Mouse (Mus musculus) myocyte (in vitro differentiated cells): ENCODE data around the gene 9230102O04Rik. TPM values are rescaled to one million over a fixed set of nuclear protein-coding genes. Genes with fewer than 3 reads are reported as not detected.

Experiments used
- H3K27me3 ChIP-seq: one replicate; pipeline ENCODE4 v1.6.1; 2011; ENCODE audit not compliant: control insufficient read depth, insufficient read depth, insufficient read length
- H3K36me3 ChIP-seq: one replicate; pipeline ENCODE4 v1.6.1; 2011; ENCODE audit not compliant: control insufficient read depth, insufficient read depth
- H3K4me2 ChIP-seq: one replicate; pipeline ENCODE4 v1.6.1; 2011; ENCODE audit warnings: low read depth, control low read depth
- H3K4me3 ChIP-seq: one replicate; pipeline ENCODE4 v1.5.1; 2011; ENCODE audit warnings: mild to moderate bottlenecking, control low read depth, moderate library complexity
- H3K79me2 ChIP-seq: one replicate; pipeline ENCODE4 v1.6.1; 2011; ENCODE audit not compliant: control insufficient read depth, insufficient read depth
- H3ac ChIP-seq: one replicate; pipeline ENCODE4 v1.6.1; 2011; ENCODE audit not compliant: control insufficient read depth, insufficient read length
- CEBPB ChIP-seq: IDR thresholded peaks from 2 replicates; pipeline ENCODE4 v1.6.1; 2011; ENCODE audit warnings: mild to moderate bottlenecking, moderate library complexity; ENCODE audit not compliant: poor library complexity, insufficient read depth, severe bottlenecking
- E2F4 ChIP-seq: IDR thresholded peaks from one replicate; pipeline ENCODE4 v1.6.1; 2011; ENCODE audit warnings: mild to moderate bottlenecking, control low read depth, moderate library complexity; ENCODE audit not compliant: insufficient read depth
- MAX ChIP-seq: IDR thresholded peaks from one replicate; pipeline ENCODE4 v1.6.1; 2011; ENCODE audit warnings: low read depth, mild to moderate bottlenecking, control low read depth
- MYOD1 ChIP-seq, 3 experiments: IDR thresholded peaks; one replicate each; pipeline ENCODE4 v1.6.1; 2011; ENCODE audit warnings: control low read depth in 2 of 3, low read depth in 2 of 3, mild to moderate bottlenecking in 2 of 3, moderate library complexity in 1 of 3; ENCODE audit not compliant: insufficient read length in 2 of 3, control insufficient read depth in 1 of 3
- MYOG ChIP-seq, 3 experiments: IDR thresholded peaks; one replicate each; pipeline ENCODE4 v1.6.1; 2011; ENCODE audit warnings: control low read depth in 2 of 3, low read depth in 2 of 3, mild to moderate bottlenecking in 2 of 3; ENCODE audit not compliant: insufficient read length in 2 of 3, control insufficient read depth in 1 of 3, insufficient read depth in 1 of 3
- POLR2A ChIP-seq: IDR thresholded peaks from one replicate; pipeline ENCODE4 v1.6.1; 2011; ENCODE audit warnings: low read depth, mild to moderate bottlenecking, control low read depth, moderate library complexity; ENCODE audit not compliant: insufficient read length
- POLR2AphosphoS2 ChIP-seq: IDR thresholded peaks from one replicate; pipeline ENCODE4 v1.6.1; 2011; ENCODE audit warnings: low read depth, control low read depth; ENCODE audit not compliant: insufficient read length
- REST ChIP-seq: IDR thresholded peaks from one replicate; pipeline ENCODE4 v1.6.1; 2011; ENCODE audit warnings: mild to moderate bottlenecking, control low read depth, moderate library complexity; ENCODE audit not compliant: insufficient read depth, insufficient read length
- SRF ChIP-seq: IDR thresholded peaks from one replicate; pipeline ENCODE4 v1.6.1; 2011; ENCODE audit warnings: low read depth; ENCODE audit not compliant: control insufficient read depth, insufficient read length
- TCF12 ChIP-seq: IDR thresholded peaks from one replicate; pipeline ENCODE4 v1.6.1; 2011; ENCODE audit warnings: mild to moderate bottlenecking, control low read depth; ENCODE audit not compliant: poor library complexity, insufficient read depth, severe bottlenecking
- TCF3 ChIP-seq: IDR thresholded peaks from one replicate; pipeline ENCODE4 v1.6.1; 2011; ENCODE audit warnings: low read depth, control low read depth; ENCODE audit not compliant: insufficient read length
- USF1 ChIP-seq: IDR thresholded peaks from one replicate; pipeline ENCODE4 v1.6.1; 2011; ENCODE audit warnings: low read depth, mild to moderate bottlenecking, control low read depth, moderate library complexity
- polyA plus RNA-seq: library from polyadenylated mRNA; unstranded; fragments of >200 nt; fragmentation: generic; extraction: Trizol; gene quantifications from one replicate; pipeline ENCODE4 v1.2.1, GENCODE M21; 2012; ENCODE audit warnings: missing spikeins

Gene 9230102O04Rik
- polyA plus RNA-seq, 1 experiment: not detected

DNA sequence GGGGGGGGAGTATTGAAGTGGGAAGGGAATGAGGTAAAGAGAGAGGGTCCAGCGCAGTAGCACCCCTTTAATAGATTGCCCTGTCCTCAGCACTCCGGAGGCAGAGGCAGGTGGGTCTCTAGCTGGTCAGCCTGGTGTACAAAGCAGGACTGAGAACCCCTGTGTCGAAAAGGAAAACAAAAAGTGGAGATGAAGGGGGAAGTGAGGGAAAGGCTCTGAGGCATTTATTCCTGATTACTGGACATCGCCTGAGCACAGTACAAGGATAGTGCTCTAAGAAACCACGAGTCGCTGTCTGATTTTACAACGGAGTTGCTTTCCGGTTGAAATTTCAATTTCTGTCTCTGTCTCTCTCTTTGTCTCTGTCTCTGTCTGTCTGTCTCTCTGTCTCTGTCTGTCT lies 911 bp upstream of the 9230102O04Rik start:
- Histone ChIP-seq H3K36me3 (no peaks in the 10 kb centered on the region), H3K4me3 (no peak overlapping the region), H3ac (no peak overlapping the region), H3K79me2 (no peaks in the 10 kb centered on the region), H3K4me2 (no peak overlapping the region), H3K27me3 (no peaks in the 10 kb centered on the region)
- TF ChIP-seq E2F4 (no peak), MYOG (IDR thresholded peaks at IDR 0.05; ENCODE audit: control insufficient read depth in 1 of 3, insufficient read depth in 1 of 3, insufficient read length in 2 of 3, low read depth in 2 of 3) (no peak), USF1 (no peak), MYOD1 (IDR thresholded peaks at IDR 0.05; ENCODE audit: control insufficient read depth in 1 of 3, insufficient read length in 2 of 3, low read depth in 2 of 3) (no peak)

DNA sequence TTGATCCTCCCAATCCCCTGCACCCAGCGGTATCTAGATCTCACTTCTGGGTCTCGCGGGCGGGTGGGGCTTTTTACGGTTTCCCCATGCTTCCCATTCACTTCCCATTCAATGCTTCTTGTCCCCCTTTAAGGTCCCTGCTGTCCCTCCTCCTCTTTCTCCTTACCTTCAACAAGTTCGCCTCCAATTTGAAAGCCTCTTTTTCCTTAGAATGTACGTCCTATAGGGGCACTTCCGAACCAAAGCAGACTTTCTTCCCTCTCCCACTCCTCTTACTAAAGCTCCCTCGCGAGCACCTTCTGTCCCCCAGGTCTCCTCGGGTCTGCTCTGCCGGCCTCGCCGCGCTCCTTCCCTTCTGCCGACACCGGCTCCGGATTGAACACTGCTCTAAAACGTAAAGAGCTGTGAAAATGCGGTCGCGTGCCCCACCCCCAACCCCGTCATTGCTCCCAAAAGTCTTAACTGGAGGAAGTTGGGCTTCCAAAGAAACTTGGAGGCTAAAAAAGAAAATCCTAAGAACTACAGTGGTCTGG lies 377 bp upstream of the 9230102O04Rik start, which contains the start of gene Gata3:
Gene Gata3, minus strand, starts transcription at position 384 of the 533 bp plus-strand sequence.
- Histone ChIP-seq H3K4me2 (peak within 1 kb of the TSS; percentile 24), H3K27me3 (no peaks in the 10 kb centered on the region)

GRCm38 (mm10) chr2:9887636-9888035 lies 1.7 kb downstream of the 9230102O04Rik start:
- no peak for TF ChIP-seq MAX
- TF ChIP-seq MYOG (IDR thresholded peaks at IDR 0.05; ENCODE audit: control insufficient read depth in 1 of 3, insufficient read depth in 1 of 3, insufficient read length in 2 of 3, low read depth in 2 of 3): no peak
- no peak for TF ChIP-seq TCF12
- no peak for TF ChIP-seq MYOD1 (IDR thresholded peaks at IDR 0.05; ENCODE audit: control insufficient read depth in 1 of 3, insufficient read length in 2 of 3, low read depth in 2 of 3)
- TF ChIP-seq CEBPB: no peak
- TF ChIP-seq TCF3: no peak
- no peak for TF ChIP-seq E2F4
- no peak for TF ChIP-seq SRF
- TF ChIP-seq POLR2A: no peak
- TF ChIP-seq USF1: no peak
- no peak for TF ChIP-seq REST
- TF ChIP-seq POLR2AphosphoS2: no peak
- H3K79me2 ChIP-seq: no peaks in the 10 kb centered on the region
- H3K4me3 ChIP-seq: no peak overlapping the region
- H3ac ChIP-seq: no peak overlapping the region
- H3K4me2 ChIP-seq: no peak overlapping the region
- no peaks in the 10 kb centered on the region for H3K36me3 ChIP-seq
- no peaks in the 10 kb centered on the region for H3K27me3 ChIP-seq

More for the DNA sequence above, 377 bp upstream of the 9230102O04Rik start, which contains the start of gene Gata3:
- no peaks in the 10 kb centered on the region for H3K79me2 ChIP-seq
- no peak within 1 kb of the TSS for H3K4me3 ChIP-seq
- H3K36me3 ChIP-seq: no peaks in the 10 kb centered on the region
- TF ChIP-seq USF1 (no peak), POLR2A (no peak), E2F4 (no peak), MAX (no peak), MYOD1 (IDR thresholded peaks at IDR 0.05; ENCODE audit: control insufficient read depth in 1 of 3, insufficient read length in 2 of 3, low read depth in 2 of 3) (no peak), TCF12 (no peak), REST (no peak), SRF (no peak), POLR2AphosphoS2 (no peak)
- no peak within 1 kb of the TSS for H3ac ChIP-seq

- Histone ChIP-seq H3ac (no peak overlapping the region), H3K4me3 (no peak overlapping the region), H3K4me2 (no peak overlapping the region), H3K27me3 (no peaks in the 10 kb centered on the region), H3K36me3 (no peaks in the 10 kb centered on the region), H3K79me2 (no peaks in the 10 kb centered on the region)
- TF ChIP-seq MAX (no peak), REST (no peak), CEBPB (no peak), SRF (no peak), MYOG (IDR thresholded peaks at IDR 0.05; ENCODE audit: control insufficient read depth in 1 of 3, insufficient read depth in 1 of 3, insufficient read length in 2 of 3, low read depth in 2 of 3) (no peak), MYOD1 (IDR thresholded peaks at IDR 0.05; ENCODE audit: control insufficient read depth in 1 of 3, insufficient read length in 2 of 3, low read depth in 2 of 3) (no peak)
These were observed 2.3 kb downstream of the 9230102O04Rik start for GRCm38 (mm10) chr2:9886921-9887610.

DNA sequence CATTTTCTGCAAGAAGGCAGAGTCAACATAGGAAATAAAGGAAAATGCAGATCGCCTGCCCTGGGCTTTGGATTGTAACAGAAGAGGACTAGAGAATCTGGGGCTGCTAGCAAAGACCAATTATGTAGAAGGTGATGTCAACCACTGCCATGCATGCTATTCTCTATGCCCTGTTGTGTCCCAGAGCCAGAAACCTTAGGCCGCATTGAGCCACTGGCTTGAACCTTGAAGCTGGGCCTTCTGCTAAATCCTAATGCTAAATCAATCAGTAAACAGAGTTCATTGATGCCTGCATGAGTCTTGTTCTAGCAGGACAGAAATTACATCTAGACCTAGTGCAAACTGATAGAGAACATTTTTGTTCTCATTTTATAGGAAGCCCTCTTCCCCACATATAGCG lies 3.3 kb downstream of the 9230102O04Rik start:
- no peaks in the 10 kb centered on the region for H3K27me3 ChIP-seq
- TF ChIP-seq SRF (no peak), TCF3 (no peak), USF1 (no peak), TCF12 (no peak), MAX (no peak), E2F4 (no peak), MYOD1 (IDR thresholded peaks at IDR 0.05; ENCODE audit: control insufficient read depth in 1 of 3, insufficient read length in 2 of 3, low read depth in 2 of 3) (no peak), POLR2A (no peak), REST (no peak), POLR2AphosphoS2 (no peak), MYOG (IDR thresholded peaks at IDR 0.05; ENCODE audit: control insufficient read depth in 1 of 3, insufficient read depth in 1 of 3, insufficient read length in 2 of 3, low read depth in 2 of 3) (no peak), CEBPB (no peak)
- no peaks in the 10 kb centered on the region for H3K79me2 ChIP-seq
- H3K36me3 ChIP-seq: no peaks in the 10 kb centered on the region
- no peak overlapping the region for H3K4me2 ChIP-seq
- no peak overlapping the region for H3K4me3 ChIP-seq
- no peak overlapping the region for H3ac ChIP-seq
